Mouse (Mus musculus): Measurements from ENCODE around the gene Eaf2.

The Eaf2 gene

GRCm38 (mm10) chr16:36828820-36829219 is 46.0 kb downstream of the Eaf2 start:
- no peak for DNase-seq

- peak; percentile 85 to 86 for DNase-seq
These were observed 46.6 kb downstream of the Eaf2 start, which contains the start of gene Iqcb1 for GRCm38 (mm10) chr16:36828054-36828786. Iqcb1 (plus strand) TSS chr16:36828385.

- peak in 1 of 2 experiments; percentile 37 for DNase-seq
These were observed 47.2 kb downstream of the Eaf2 start for GRCm38 (mm10) chr16:36827611-36828053.

GRCm38 (mm10) chr16:36821474-36821873 is 53.3 kb downstream of the Eaf2 start:
- DNase-seq = peak; percentile 58 to 65

- no peak for DNase-seq
These were observed 54.1 kb downstream of the Eaf2 start for GRCm38 (mm10) chr16:36820747-36821146.

GRCm38 (mm10) chr16:36820016-36820415 is 54.8 kb downstream of the Eaf2 start:
- DNase-seq = no peak

GRCm38 (mm10) chr16:36817321-36817926 is 57.4 kb downstream of the Eaf2 start:
- DNase-seq = peak; percentile 78 to 83

- DNase-seq = no peak
These were observed 57.9 kb downstream of the Eaf2 start for GRCm38 (mm10) chr16:36816916-36817315.

- DNase-seq = no peak
These were observed 61.1 kb downstream of the Eaf2 start for GRCm38 (mm10) chr16:36813680-36814079.

- DNase-seq = no peak
These were observed 66.2 kb downstream of the Eaf2 start for GRCm38 (mm10) chr16:36808616-36809015.

- peak; percentile 50 to 56 for DNase-seq
These were observed 72.4 kb downstream of the Eaf2 start for GRCm38 (mm10) chr16:36802361-36802760.

GRCm38 (mm10) chr16:36798334-36798733 is 76.5 kb downstream of the Eaf2 start:
- DNase-seq = no peak

GRCm38 (mm10) chr16:36794976-36795375 is 79.8 kb downstream of the Eaf2 start:
- no peak for DNase-seq

GRCm38 (mm10) chr16:36790166-36790565 is 84.6 kb downstream of the Eaf2 start:
- DNase-seq = no peak

GRCm38 (mm10) chr16:36786466-36786865 is 88.3 kb downstream of the Eaf2 start:
- no peak for DNase-seq

GRCm38 (mm10) chr16:36784594-36785313 is 90.0 kb downstream of the Eaf2 start, which contains the start of gene Slc15a2:
Slc15a2 (minus strand) TSS chr16:36784962.
- DNase-seq = no peak

GRCm38 (mm10) chr16:36784146-36784545 is 90.7 kb downstream of the Eaf2 start:
- DNase-seq = no peak

GRCm38 (mm10) chr16:36775658-36776057 is 99.1 kb downstream of the Eaf2 start:
- no peak for DNase-seq

GRCm38 (mm10) chr16:36772996-36773395 is 101.8 kb downstream of the Eaf2 start:
- no peak for DNase-seq

- DNase-seq = no peak
These were observed 103.1 kb downstream of the Eaf2 start for GRCm38 (mm10) chr16:36771703-36772102.

GRCm38 (mm10) chr16:36771244-36771643 is 103.6 kb downstream of the Eaf2 start:
- no peak for DNase-seq

GRCm38 (mm10) chr16:36770830-36771229 is 104.0 kb downstream of the Eaf2 start:
- no peak for DNase-seq

GRCm38 (mm10) chr16:36770191-36770771 is 104.5 kb downstream of the Eaf2 start:
- DNase-seq = peak; percentile 28 to 39

Data from B cell, adult 2 months (primary cell).